In genomic region chr5:111417378-111418131, GRCm38 (mm10) we compare ENCODE assay signal across 8 mouse cellular contexts. TPM values are rescaled to one million over a fixed set of nuclear protein-coding genes. Genes with fewer than 3 reads are reported as not detected.
DNase-seq lines count a peak whose midpoint lies in the region; ATAC-seq and TF ChIP-seq lines count a peak whose summit lies in the region.

No protein-coding gene starts in this region.

- no peaks in the 10 kb centered on the region for H3K36me3 ChIP-seq in kidney, embryonic 16.5 days (ENCODE audit: insufficient read depth, low read length)
- peaks cover 43% of the 10 kb centered on the region for H3K36me3 ChIP-seq in forebrain, embryonic 14.5 days (ENCODE audit: control insufficient read depth, insufficient read depth, low read length)
- no peaks in the 10 kb centered on the region for H3K36me3 ChIP-seq in kidney, postnatal 0 days (ENCODE audit: insufficient read depth, low read length)
- peaks cover 37% of the 10 kb centered on the region for H3K36me3 ChIP-seq in midbrain, embryonic 13.5 days

- H3K4me1 ChIP-seq in kidney, embryonic 16.5 days (ENCODE audit: insufficient read depth, low read length): peaks cover 51% of the 10 kb centered on the region
- peaks cover 19% of the 10 kb centered on the region for H3K4me1 ChIP-seq in forebrain, embryonic 14.5 days (ENCODE audit: control insufficient read depth, insufficient read depth, low read length)
- H3K4me1 ChIP-seq in kidney, postnatal 0 days (replicated peaks; ENCODE audit: insufficient read depth, low read length): peaks cover 32% of the 10 kb centered on the region; the same call in 1 of the 2 replicates
- peaks cover 72% of the 10 kb centered on the region for H3K4me1 ChIP-seq in midbrain, embryonic 13.5 days (replicated peaks)

- no peaks in the 10 kb centered on the region for H3K9me3 ChIP-seq in kidney, embryonic 16.5 days (ENCODE audit: low read length)
- no peaks in the 10 kb centered on the region for H3K9me3 ChIP-seq in forebrain, embryonic 14.5 days (replicated peaks; ENCODE audit: control insufficient read depth, low read length)
- H3K9me3 ChIP-seq in kidney, postnatal 0 days (replicated peaks; ENCODE audit: low read length): no peaks in the 10 kb centered on the region
- H3K9me3 ChIP-seq in midbrain, embryonic 13.5 days: no peaks in the 10 kb centered on the region

- H3K27me3 ChIP-seq in kidney, embryonic 16.5 days (ENCODE audit: insufficient read depth, low read length): peaks cover 75% of the 10 kb centered on the region
- H3K27me3 ChIP-seq in forebrain, embryonic 14.5 days (replicated peaks; ENCODE audit: control insufficient read depth, insufficient read depth, low read length): no peaks in the 10 kb centered on the region
- peaks cover 51% of the 10 kb centered on the region for H3K27me3 ChIP-seq in kidney, postnatal 0 days (ENCODE audit: insufficient read depth, low read length)
- H3K27me3 ChIP-seq in midbrain, embryonic 13.5 days: peaks cover under 1% of the 10 kb centered on the region; the same call in 1 of the 2 replicates

- peak overlapping the region; percentile 74 for H3K4me3 ChIP-seq in kidney, embryonic 16.5 days (ENCODE audit: low read length)
- H3K4me3 ChIP-seq in forebrain, embryonic 14.5 days (ENCODE audit: low read depth, low read length): peak overlapping the region; percentile 99
- H3K4me3 ChIP-seq in kidney, postnatal 0 days (replicated peaks; ENCODE audit: low read depth, low read length): peak overlapping the region; percentile 74
- peak overlapping the region; percentile 97 for H3K4me3 ChIP-seq in midbrain, embryonic 13.5 days (replicated peaks)

- TF ChIP-seq CTCF in kidney, postnatal 0 days (IDR thresholded peaks at IDR 0.05; ENCODE audit: low read depth): no peak

- peak overlapping the region; percentile 77 for H3K9ac ChIP-seq in kidney, embryonic 16.5 days (replicated peaks; ENCODE audit: low read length)
- peak overlapping the region; percentile 100 for H3K9ac ChIP-seq in forebrain, embryonic 14.5 days (ENCODE audit: low read length)
- peak overlapping the region; percentile 71 for H3K9ac ChIP-seq in kidney, postnatal 0 days (ENCODE audit: low read depth, low read length)
- H3K9ac ChIP-seq in midbrain, embryonic 13.5 days (replicated peaks): peak overlapping the region; percentile 100

- ATAC-seq in kidney, embryonic 16.5 days (ENCODE audit: low FRiP score, low TSS enrichment): 0 out of 2 replicates have a peak, but pooled peaks have one; percentile 3
- ATAC-seq in forebrain, embryonic 14.5 days: peak; percentile 11
- 0 out of 2 replicates have a peak, but pooled peaks have one; percentile 0 for ATAC-seq in kidney, postnatal 0 days (replicated peaks; ENCODE audit: low FRiP score, low read depth)
- 0 out of 2 replicates have a peak, but pooled peaks have one; percentile 1 for ATAC-seq in midbrain, embryonic 13.5 days
- ATAC-seq in megakaryocyte-erythroid progenitor cell, adult 5-6 weeks (replicated peaks; ENCODE audit: low FRiP score, low TSS enrichment, poor library complexity, severe bottlenecking): no peak

- H3K4me2 ChIP-seq in kidney, embryonic 16.5 days (replicated peaks; ENCODE audit: low read depth, low read length): peak overlapping the region; percentile 99
- H3K4me2 ChIP-seq in forebrain, embryonic 14.5 days (ENCODE audit: low read length): peak overlapping the region; percentile 96
- H3K4me2 ChIP-seq in kidney, postnatal 0 days (ENCODE audit: low read length): peak overlapping the region; percentile 99
- peak overlapping the region; percentile 100 for H3K4me2 ChIP-seq in midbrain, embryonic 13.5 days (replicated peaks)

- DNase-seq in kidney, adult 18-20 months: no peak
- peak; percentile 46 for DNase-seq in ZHBTc4 (ENCODE audit: low read depth, low spot score)
- DNase-seq in forebrain, embryonic 14.5 days (ENCODE audit: low spot score): no peak
- no peak for DNase-seq in kidney, postnatal 0 days (ENCODE audit: low spot score)
- no peak for DNase-seq in left cerebral cortex, adult 8-10 months (ENCODE audit: low spot score in 2 of 2)

- WGBS in kidney, embryonic 16.5 days: under 1% methylated on average over 97 of the region's 105 CpGs
- WGBS in forebrain, embryonic 14.5 days: under 1% methylated on average over 99 of the region's 105 CpGs
- WGBS in kidney, postnatal 0 days: under 1% methylated on average over 82 of the region's 105 CpGs
- under 1% methylated on average over 103 of the region's 105 CpGs for WGBS in midbrain, embryonic 13.5 days

- peak overlapping the region; percentile 43 for H3K27ac ChIP-seq in kidney, embryonic 16.5 days (ENCODE audit: low read length)
- H3K27ac ChIP-seq in forebrain, embryonic 14.5 days (ENCODE audit: low read depth, low read length): peak overlapping the region; percentile 99
- peak overlapping the region; percentile 54 for H3K27ac ChIP-seq in kidney, postnatal 0 days
- peak overlapping the region; percentile 97 for H3K27ac ChIP-seq in midbrain, embryonic 13.5 days

RNA-seq across cellular contexts. Expression of gene Mn1, which starts 0.4 kb away (rescaled TPM):
- polyA plus RNA-seq in kidney, embryonic 16.5 days (2015; fragmentation: Nextera tagmentation; extraction: Ambion mirVana): 6.9 and 7.2 TPM in 2 replicates
- polyA plus RNA-seq in forebrain, embryonic 14.5 days (2014; fragmentation: Nextera tagmentation; extraction: Ambion mirVana): 57.2 and 71.2 TPM in 2 replicates
- 4.3 and 4.7 TPM in 2 replicates for polyA plus RNA-seq in kidney, postnatal 0 days (2015; fragmentation: Nextera tagmentation; extraction: Ambion mirVana)
- 60.2 and 73.1 TPM in 2 replicates for polyA plus RNA-seq in midbrain, embryonic 13.5 days (2015; fragmentation: Nextera tagmentation; extraction: Ambion mirVana)
- 10 to 100 TPM; 52.4 to 55.5 (median 53.9) TPM for total RNA-seq in left cerebral cortex, adult 8-10 months (2022)
- 0.25 and 0.66 TPM in 2 replicates for total RNA-seq in megakaryocyte-erythroid progenitor cell, adult 5-6 weeks (2014; fragmentation: Nextera tagmentation)
- total RNA-seq in megakaryocyte-erythroid progenitor cell, adult 5-6 weeks (2017): 0.72 and 0.94 TPM in 2 replicates

Comparison
In these comparisons a context has a peak if more than half of its experiments do, and no peak if none do; other contexts are left out.
1. H3K27ac ChIP-seq: peak in every context shown above with its lines; median percentile 99 in forebrain, embryonic 14.5 days; 97 in midbrain, embryonic 13.5 days; 54 in kidney, postnatal 0 days; 43 in kidney, embryonic 16.5 days.